Mouse (Mus musculus) natural killer cell, adult 2 months (primary cell): Measurements from ENCODE around the gene 4930432K21Rik.

ENCODE experiments used
- DNase-seq, 2 experiments: peaks; one replicate each; pipeline ENCODE4 v3.0.0; 2022; ENCODE audit warnings: low spot score in 2 of 2

Gene 4930432K21Rik

DNA sequence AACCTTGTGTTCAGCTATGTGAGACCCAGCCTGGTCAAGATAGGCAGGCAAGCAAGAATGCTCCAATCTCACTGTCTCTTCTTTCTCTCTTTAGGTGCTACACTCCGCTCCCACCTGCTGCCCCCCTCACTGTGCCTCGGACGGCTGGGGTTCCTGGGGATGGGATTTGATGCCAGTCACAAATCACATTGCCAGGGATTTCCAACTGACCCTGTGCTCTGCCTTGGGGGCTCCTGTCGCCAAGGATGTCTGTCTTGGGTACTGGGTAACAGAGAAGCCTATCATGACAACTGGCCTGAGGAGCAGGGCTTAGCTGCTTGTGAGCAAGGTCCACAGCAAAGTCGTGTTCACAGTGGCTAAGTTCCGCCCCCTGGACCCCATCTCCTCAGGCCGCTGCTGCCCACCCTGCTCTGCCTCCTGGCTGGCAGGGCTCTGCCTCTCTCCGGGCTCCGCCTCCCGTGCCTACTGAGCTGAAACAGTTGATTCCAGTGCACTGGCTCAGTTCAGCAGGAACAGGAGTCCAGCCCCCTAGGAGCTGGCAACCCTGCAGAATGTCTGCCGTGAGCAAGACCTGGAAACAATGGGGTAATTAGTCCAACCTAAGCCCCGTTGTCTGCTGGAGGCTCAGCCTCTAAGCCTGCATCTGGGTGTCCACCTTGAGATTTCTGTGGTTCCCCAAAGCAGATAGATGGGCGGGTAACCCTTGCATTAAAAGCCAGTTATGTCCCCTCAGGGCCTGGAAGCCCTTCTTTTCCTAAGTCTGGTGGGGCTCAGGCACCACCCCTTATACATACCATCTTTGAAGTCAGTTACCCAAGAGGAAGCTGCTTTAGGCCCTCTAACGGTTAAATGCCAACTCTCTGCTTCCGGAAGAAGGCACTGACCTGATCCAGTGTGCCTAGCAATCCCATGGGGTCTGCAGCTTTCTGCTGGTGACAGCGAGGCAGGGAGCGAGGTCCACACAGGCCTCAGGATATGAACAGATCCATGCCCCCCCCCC, 60.9 kb downstream of the 4930432K21Rik start:
- peak in 1 of 2 experiments; percentile 12 for DNase-seq

DNA sequence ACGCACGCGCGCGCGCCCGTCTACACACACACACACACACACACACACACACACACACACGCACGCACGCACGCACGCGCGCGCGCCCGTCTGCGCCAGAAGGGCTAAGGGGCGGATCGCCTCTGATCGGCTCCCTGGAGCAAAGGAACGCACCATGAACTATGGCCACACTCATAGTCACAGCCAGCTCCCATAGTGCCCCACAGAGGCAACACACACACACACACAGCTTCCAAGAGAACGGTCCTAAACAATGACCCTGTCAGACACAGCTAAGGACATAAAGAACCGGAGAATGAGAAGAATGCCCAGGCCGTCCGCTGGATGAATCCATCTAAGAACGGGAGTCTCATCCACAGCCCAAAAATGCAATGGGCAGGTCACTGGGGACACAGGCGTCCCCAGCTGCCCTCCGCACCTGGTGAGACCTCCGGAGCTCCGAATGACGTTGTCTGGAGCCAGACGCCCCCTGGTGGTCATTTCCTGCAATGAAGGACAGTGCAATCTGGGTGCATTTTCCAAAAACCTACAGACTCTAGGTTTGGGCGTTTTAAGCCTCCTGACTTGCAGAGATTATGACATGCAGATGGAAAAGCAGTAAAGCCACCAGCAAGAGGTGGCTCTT, 62.5 kb downstream of the 4930432K21Rik start:
- peak; percentile 84 to 87 for DNase-seq

DNA sequence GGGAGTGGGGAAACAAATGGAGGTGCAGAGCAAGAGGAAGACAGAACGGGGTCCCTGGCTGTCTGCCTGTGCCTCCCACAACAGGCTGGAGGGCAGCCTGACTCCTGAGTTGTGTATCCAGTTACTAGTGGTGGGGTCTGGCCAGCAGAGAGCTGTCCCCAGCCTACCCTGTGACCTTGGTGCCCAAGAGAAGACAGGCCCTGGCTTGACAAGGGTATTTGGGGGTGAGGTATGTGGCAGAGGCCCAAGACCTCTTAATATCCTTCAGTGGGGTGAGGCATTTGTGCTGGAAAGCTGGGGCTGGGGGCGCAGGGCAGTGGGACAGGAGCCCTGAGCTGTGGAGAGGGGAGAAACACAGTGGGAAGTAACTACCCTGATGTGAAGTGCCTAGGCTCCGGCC, 63.4 kb downstream of the 4930432K21Rik start:
- DNase-seq, result no peak

DNA sequence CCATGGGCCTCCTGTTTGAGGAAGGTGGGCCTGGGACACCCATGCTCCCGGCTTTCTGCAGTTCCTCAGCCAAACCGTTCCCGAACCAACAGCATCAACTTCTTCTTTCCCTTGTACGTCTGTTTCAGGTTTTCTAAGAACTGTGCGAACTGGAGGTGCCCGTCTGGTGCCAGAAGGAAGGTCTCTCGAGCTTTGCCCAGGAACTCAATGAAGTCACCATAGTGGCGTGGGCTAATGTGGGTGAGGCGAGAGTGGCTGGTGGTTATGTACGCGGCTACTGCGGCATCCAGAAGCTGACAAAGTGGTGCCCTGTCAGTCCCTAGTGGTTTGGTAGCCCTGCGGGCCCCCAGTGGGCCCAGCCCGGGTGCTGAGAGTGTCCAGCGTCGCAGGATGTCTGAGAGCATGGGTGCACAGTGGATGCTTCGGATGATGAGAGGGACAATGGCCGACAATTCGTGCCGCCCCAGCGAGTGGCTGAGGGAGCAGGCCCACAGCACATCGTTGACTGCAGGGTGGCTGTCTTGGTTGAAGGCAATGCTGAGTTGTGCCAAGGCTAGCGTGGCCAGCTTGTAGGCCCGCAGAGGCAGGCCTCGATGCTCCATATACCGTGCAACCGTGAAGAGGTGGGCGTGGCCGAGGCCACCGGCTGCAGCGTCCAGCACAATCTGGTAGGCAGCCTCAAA, 64.2 kb downstream of the 4930432K21Rik start:
- DNase-seq, result no peak

DNA sequence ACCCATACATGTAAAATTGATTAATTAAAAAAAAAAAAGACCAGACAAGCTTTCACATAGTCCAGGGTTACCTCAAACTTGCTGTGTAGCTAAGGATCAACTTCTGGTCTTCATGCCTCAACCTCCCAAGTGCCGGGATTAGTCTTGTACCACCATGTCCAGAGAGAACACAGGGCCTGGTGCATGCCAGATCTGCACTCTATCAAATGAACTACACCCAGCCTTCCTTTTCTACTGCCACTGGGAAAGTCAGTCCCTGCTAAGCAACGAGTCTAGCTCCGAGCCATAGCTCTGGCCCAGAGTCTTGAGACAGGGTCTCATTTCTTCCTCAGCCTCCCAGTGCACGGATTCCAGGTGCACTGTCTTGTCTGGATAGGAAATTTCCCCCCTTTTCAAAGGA, 65.5 kb downstream of the 4930432K21Rik start:
- DNase-seq, result no peak

DNA sequence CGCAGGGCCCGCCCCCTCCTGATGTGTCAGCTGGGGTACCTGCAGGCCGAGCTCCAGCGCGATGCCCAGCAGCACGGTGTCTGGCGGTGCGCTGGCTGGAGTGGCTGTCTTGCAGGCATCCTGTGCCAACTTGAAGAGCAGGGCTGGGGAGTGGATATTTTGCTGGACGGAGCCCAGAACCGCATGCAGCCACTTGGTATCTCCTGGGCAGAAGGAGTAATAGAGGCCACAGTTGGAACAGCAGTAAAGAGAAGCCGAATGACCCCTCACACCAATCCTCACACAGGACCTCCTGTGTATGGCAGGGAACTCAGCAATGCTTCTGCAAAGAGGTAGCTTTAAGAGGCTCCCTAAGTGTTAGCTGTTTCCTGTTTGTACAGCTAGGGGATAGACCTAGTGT, 69.4 kb downstream of the 4930432K21Rik start:
- no peak for DNase-seq

DNA sequence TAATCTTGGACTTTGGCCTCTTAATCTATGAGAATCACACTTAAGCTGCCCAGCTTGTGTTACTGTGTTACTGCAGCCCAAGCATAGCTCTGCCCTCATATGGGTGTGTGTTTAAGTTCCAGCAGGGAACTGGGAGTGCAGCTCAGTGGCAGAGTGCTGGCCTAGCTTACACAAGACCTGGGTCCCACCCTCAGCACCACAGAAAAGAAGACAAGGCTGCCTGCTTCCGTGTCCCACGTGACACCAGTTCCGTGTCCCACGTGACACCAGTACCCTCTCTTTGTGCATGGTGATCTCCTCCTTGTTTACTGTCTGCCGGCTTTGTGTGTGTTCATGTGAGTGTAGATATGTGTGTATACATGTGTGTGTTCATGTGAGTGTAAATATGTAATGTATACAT, 70.3 kb downstream of the 4930432K21Rik start:
- no peak for DNase-seq

DNA sequence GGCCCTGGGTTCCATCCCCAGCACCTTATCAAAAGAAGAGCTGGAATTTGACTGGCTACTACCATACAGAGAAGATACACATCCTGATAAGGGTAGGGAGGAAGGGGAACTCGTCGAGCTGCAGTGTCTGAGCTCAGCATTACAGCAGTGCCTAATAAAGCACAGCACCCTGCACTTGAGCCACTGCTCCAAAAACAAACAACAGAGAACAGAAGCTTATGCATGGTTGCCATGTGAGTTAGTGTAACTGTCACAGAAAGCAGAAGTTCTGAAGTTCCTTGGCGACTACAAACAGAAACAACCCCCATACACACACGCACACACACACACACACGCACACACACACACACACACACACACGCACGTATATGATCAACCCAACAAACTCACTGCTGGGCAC, 72.3 kb downstream of the 4930432K21Rik start:
- no peak for DNase-seq
